Mouse (Mus musculus): ENCODE measurements around the gene Rundc1.
"Not testable (repeated sequence)": the region's sequence is repeated elsewhere in the genome, so short reads cannot be mapped to it uniquely, and the experiment has no call there.

Gene Rundc1

DNA sequence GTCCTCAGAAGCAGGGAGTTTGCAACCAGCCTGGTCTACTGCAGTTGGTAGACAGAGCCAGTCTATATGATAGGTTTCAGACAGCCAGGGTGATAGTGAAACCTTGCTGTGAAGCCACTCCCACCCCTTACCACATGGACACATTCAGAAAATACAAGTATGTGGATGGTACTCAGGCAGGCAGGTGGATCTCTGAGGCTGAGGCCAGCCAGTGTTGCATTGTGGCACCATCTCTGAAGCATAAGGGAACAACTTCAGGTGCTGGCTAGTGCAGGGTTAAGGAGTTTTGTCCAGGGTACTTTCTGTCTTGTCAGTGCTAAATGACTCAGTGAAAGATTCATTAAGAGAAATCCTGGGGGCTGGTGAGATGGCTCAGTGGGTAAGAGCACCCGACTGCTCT, 21.4 kb downstream of the Rundc1 start:
- no peak for DNase-seq

DNA sequence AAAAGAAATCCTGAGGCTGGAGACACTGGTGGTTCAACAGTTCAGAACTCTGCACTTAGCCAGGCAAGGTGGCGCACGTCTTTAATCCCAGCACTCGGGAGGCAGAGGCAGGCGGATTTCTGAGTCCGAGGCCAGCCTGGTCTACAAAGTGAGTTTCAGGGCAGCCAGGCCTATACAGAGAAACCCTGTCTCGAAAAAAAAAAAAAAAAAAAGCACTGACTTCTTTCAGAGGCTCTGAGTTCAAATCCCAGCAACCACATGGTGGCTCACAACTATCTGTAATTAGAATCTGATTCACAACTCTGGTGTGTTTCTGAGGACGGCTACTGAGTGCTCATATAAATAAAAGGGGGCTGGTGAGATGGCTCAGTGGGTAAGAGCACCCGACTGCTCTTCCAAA, 22.0 kb downstream of the Rundc1 start:
- not testable (repeated sequence) for DNase-seq

DNA sequence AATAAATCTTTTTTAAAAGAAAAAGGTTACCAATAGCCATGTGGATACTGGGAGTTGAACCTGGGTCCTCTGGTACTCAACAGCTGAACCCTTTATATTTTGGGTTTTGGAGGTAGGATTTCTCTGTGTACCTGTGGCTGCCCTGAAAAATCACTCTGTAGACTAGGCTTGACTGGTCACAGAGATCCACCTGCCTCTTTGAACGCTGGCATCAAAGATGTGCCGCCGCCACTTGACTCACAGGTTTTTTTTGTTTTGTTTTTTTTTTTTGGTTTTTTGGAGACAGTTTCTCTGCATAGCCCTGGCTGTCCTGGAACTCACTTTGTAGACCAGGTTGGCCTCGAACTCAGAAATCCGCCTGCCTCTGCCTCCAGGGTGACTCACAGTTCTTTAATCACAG, 22.9 kb downstream of the Rundc1 start:
- DNase-seq: no peak

DNA sequence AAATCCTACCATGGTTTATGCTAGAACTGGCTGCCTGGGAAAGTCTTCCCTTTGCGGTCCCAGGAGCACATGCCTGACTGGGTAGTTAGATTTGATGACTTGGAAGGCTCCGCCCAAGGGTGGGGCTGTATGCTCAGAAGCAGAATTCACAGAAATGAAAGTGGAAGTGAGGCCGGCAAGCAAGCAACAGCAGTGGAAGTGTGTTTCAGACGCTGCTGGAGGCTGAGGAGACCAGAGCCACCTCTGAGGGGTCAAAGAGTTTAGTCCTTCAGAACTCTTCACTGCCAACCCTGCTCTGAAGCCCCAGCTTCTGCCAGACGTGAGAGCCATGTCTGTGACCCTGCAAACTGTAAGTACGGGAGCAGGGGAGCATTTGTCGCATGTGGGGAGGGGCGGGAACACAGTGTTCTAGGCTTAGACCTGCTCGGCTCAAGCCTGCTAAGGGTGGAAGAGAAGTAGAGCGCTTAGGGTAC, 23.4 kb downstream of the Rundc1 start, which contains the start of gene Ifi35:
TSS of gene Ifi35 (plus strand) at position 134 of the 473 bp plus-strand sequence.
- no peak for DNase-seq

DNA sequence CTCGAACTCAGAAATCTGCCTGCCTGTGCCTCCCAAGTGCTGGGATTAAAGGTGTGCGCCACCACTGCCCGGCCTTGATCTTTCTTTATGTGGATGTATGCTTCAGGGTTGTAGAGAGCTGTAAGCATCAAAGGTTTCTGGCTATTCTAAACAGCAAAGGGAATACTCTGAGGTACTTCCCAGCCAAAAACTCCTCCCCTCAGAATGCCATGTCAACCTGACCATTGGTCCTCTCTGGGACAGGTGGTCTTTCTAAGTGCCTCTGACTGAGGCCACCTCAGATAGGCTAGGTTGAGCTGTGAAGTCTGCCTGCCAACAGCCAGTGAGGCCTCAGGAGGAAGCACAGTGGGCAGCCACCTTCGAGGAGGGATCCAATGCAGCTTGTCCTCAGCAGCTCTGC, 24.0 kb downstream of the Rundc1 start:
- DNase-seq: no peak

DNA sequence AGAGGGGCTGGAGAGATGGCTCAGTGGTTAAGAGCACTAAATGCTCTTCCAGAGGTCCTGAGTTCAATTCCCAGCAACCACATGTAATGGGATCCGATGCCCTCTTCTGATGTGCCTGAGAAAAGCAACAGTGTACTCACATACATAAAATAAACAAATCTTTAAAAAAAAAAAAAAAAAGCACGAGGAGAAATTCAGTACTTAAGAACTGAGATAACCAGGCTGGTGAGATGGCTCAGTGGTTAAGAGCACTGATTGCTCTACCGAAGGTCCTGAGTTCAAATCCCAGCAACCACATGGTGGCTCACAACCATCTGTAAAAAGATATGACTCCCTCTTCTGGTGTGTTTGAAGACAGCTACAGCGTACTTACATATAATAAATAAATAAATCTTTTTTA, 24.7 kb downstream of the Rundc1 start:
- not testable (repeated sequence) for DNase-seq

DNA sequence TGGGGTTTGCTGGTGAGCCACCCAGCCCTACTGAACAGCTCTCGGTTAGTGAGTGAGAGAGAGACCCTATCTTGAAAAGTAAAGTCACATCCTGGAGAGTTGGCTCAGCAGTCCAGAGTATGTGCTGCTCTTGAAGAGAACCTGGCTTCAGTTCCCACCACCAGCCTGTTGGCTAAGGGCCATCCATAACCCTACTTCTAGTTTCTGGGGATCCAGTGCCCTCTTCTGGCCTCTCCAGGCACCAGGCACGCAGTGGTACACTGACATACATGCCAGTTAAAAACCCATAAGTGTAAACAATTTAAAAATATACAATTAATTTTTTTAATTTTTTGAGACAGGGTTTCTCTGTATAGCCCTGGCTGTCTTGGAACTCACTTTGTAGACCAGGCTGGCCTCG, 25.5 kb downstream of the Rundc1 start:
- DNase-seq: no peak

DNA sequence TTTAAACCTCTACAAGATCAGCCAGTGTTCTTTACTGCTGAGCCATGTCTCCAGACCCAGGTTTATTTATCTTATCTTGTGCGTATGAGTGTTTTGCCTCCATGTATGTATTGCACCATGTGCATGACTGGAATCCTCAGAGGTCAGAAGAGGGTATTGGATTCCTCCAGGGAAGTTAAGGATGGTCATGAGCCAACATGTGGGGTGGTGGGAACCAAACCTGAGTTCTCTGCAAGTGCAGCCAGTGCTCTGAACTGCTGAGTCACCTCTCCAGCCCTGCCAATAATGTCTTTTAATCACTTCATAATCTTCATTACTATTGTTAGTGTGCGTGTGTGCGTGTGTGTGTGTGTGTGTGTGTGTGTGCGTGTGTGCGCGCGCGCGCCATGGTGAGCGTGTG, 26.7 kb downstream of the Rundc1 start:
- no peak for DNase-seq

DNA sequence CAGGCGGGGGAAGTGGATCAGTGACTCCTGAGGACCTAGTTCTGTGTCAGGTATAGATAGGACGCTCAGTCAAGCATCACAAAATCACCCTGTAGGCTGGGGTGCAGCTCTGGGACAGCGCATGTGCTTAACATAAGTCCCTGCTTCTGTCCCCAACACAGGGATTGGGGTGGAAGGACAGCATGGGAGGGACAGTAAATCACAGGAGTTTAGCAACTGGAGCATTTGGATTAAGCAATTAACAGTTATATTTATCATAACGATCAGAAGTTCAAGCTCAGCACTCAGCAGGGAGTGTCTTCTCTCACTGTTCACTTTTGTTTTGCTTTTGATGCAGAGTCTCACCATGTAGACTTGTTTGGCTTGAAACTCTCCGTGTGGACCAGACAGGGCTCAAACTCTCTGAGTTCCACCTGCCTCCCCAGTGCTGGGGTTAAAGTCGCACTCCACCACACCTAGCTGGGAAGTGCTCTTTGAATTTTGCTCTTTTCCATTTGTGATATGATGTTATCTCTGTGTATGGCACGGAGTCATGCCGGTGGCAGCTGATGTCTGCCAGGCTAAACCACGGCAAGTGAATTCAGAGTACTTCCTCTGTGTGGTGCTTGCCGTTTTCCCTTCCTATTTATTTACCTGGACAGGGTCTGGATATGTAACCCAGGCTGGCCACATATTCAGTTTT, 27.3 kb downstream of the Rundc1 start:
- no peak for DNase-seq

DNA sequence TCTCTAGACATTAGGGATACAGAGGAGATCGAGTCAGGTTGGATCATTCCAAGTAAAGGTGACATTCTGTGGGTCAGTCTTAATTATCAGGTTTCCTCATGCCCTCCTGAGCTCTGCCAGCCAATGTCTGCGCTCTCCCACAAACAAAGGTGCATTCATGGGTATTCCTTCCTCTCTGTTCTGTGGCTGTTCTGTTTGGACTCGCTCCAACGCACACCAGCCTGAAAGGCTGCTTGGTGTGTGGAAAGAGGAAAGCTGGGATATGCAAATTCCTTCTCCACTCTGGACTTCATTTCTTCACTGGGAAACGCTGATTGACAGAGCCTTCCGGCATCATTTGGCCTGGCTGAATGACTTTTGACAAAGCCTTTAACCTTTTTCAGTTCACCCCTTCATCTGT, 29.8 kb downstream of the Rundc1 start:
- DNase-seq: no peak

DNA sequence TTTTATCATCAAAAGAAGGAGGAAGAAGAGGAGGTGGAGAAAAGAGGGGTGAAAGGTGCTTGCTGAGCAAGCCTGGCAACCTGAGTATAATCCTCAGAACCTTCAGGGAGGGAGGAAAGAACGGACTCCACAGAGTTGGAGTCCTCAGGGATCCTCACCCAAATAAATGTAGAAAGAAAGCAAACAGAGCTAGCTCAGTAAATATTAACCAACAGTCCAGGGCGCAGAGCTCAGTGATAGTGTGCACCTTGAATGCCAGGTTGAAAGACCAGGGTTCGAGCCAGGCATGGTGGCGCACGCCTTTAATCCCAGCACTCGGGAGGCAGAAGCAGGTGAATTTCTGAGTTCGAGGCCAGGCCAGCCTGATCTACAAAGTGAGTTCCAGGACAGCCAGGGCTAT, 30.7 kb downstream of the Rundc1 start:
- DNase-seq: no peak

DNA sequence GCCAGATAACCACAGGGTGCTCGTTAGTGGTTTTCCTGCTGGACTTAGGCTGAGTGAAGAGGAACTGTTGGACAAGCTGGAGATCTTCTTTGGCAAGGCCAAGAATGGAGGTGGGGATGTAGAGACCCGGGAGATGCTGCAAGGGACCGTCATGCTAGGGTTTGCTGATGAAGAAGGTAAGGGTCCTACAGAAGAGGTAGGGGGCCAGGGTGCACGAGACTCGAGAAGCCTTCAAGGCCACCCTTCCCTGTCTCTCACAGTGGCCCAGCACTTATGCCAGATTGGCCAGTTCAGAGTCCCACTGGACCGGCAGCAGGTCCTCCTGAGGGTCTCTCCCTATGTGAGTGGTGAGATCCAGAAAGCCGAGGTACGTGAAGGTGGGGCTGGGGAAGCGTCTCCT, 32.7 kb downstream of the Rundc1 start:
- DNase-seq: no peak

DNA sequence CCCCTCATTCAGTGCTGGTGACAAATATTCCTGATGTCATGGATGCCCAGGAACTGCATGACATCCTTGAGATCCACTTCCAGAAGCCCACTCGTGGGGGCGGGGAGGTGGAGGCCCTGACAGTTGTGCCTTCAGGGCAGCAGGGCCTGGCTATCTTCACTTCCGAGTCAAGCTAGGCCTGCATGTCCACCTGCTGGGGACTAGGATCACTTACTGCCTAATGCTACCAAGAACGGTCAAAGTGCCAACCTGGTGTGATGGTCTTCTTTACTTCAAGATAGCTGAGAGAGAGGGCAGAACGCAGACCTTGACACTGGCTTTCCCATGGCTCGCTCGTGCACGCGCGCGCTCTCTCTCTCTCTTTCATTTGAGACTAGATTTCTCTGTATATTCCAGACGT, 33.3 kb downstream of the Rundc1 start:
- DNase-seq: no peak

DNA sequence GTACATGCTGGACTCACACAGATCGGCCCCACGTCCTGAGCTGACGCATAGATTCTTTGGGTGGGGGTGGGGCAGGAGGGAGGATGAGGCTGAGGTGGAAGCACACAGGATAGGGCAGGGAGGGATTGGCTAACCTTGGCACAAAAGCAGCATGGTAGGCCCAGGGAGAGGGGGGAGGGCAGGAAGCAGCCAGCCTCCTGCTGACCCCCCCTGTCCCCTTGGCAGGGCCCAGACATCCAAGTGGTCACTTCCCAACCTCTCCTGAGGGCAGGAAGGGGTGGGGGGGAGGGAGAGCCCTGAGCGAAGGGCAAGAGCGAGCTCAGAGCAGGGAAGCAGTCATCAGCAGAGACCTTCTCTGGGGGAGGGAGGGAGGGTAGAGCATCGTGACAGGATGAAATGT, 34.8 kb downstream of the Rundc1 start:
- DNase-seq: no peak

DNA sequence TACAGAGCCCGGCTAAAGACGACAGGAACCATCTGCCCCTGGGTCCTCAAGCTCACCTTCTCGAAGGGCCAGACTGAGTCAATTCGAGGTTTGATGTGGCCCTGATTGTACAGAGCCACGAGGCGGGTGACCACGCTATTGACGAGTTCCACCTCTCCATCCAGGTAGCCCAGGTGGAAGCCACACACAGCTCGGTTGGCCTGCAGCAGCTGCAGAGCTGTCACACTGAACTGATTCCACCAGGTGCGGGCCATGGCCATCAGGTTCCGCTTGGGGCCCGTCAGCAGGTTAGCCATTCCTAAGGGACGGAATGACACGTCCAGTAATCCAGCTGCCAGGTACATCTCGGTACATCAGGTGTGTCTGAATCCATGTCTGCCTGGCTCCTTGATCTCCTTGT, 35.4 kb downstream of the Rundc1 start:
- DNase-seq: no peak

DNA sequence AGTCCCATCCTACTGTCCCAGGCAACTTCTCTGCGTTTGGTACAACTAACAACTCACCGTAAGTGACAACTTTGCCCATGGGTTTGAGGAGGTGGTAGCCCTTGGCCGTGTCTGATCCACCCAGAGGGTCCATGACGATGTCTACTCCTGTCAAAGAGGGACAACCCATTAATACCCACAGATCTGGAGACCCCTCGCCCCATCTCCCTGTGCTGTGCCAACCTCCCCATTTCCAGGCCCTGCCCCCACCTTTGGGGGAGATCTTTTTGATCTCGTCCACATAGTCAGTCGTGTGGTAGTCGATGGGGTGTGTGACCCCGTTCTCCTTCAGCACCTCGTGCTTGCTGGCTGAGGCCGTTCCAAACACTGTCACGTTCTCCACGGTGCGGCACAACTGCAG, 37.3 kb downstream of the Rundc1 start:
- DNase-seq: no peak

DNA sequence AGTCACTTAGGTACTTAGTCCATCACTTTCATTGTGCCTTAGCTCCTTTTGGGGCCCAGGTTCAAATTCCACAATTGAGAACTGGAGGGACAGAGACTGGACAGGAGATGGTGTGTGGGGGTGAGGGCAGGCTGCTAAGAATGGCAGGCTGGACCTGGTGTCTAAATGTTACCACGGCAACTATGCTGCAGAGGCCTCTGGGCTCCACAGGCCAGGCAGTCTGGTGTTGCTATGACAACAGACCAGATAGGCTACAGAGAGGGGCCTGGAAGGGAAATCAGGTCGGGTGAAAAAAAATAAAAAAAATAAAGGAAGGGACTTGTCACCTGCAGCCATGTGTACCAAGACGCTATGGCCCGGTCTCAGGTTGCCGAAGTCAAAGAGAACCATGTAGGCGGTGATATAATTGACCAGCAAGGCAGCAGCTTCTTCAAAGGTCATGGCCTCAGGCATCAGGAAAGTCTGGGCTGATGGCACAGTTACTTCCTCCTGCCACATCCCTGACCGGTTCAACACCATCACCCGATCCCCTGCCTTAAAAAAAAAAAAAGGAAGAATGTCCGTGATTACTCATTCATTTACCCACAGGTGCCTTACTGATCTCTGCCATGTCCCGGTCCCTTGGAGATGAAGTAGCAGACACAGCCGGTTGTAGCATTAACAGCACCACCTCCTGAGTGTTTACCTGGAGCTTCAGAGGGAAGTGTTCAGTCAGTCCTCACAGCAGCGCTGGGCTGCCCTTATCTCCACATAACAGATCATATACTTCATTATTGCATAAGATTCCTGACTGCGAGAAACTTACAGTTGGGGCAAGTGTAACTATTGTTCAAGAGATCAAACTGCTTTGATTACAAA, 37.9 kb downstream of the Rundc1 start:
- no peak for DNase-seq

DNA sequence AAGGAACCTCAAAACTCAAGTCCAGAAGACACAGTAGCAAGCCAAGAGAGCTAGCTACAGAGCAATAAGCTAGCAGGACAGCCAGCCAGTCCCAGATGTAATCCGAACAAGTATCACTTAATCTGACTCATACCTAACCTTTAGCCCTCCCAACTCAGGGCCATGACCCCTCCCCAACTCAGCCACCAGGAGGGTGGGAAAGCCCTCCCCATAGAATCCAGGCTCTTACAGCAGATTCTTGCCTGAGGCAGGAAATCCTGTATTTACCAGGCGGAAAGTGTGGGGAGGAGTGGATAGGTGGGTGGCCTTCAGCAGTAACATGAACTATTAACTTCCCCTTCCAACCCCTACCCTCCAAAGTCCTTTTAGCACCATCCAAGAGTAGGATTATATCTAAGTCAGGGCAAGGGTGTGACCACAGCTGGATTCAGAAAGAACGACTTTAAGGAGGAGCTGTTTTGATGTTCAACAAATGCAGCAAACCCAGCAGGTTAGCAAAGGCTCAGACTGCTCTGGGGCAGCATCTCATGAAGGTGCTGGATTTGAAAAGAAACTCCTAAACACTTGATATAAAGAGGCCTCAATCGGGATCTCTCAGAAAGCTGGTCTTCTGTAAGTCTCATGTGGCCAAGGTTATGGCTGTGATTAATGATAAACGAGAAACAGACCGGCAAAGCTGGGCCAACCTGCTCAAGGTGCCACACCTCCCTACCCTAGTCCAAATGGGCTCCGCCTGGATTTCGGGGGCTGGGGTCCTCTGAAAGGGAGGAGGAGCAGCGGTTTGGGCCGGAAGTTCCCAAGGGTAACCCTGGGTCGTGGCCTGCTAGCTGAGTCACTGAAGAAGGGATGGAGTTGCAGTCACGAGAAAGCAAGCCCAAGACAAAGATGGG, 39.6 kb downstream of the Rundc1 start, which contains the start of gene Rnd2:
TSS of gene Rnd2 (plus strand) at position 789 of the 890 bp plus-strand sequence.
- no peak for DNase-seq

DNA sequence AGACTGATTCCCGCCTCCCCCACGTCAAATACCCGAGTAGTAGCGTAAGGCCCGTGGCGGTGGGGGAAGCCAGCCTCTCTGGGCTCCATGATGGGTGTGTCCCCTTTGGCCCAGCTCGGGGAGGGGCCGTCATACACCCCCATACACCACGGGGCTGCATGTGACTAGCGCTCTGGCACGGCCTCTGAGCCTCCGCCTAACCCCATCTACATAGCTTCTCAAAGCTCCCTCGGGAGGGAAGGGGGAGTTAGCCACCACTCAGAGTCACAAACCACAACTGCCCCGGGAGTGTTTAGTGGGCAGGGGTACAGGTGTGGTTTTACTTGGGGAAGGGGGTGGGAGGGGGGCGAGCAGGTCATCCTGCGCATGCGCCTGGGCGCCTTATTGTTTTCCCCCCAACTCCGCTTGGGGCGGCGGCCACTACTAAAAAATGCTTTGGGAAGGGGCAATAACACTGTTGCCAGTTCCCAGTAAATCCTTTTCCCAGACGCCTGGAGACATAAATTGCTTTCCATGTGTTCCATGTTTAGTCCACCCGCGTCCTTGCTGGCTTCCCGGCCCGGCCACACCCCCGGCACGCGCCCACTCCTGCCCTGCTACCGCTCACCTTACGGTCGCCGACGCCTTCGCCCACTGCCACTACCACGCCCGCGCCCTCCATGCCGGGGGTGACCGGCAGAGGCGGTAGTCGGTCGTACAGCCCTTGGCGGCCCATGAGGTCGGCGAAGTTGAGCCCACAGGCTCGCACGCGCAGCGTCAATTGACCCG, 40.4 kb downstream of the Rundc1 start:
- peak; percentile 18 to 22 for DNase-seq

DNA sequence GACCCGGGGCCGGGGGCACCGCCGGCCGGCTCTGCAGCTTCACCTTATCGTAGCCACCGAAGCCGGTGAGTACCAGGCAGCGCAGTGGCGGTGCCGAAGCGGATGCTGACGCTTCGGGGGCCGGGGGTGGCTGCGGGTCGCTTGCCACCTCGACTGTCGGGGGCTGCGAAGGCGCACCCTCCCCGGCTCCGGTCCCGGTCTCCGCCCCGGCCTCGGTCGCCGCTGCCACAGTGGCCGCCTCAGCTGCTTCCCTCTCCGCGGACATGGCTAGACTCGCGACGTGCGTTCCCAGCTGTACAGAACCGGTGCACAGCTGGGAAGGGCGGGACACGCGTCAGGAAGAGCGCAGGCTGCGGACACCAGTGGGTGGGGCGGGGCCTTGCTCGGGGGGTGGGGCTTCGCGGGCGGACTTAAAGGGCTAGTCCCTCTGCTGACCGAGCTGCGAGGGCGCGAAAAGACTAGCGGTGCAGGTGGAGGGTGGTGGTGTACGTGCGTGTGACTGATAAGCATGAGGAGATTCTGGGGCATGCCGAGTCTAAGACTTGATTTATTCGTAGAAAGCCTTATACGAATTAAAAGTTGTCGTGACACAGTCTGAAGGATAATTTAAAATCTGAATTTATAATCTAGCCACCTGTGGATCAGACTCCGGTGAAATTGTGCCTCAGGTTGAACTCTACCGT, 41.1 kb downstream of the Rundc1 start, which contains the start of gene Vat1:
TSS of gene Vat1 (minus strand) at position 362 of the 683 bp plus-strand sequence.
- DNase-seq: peak; percentile 64 to 66

DNA sequence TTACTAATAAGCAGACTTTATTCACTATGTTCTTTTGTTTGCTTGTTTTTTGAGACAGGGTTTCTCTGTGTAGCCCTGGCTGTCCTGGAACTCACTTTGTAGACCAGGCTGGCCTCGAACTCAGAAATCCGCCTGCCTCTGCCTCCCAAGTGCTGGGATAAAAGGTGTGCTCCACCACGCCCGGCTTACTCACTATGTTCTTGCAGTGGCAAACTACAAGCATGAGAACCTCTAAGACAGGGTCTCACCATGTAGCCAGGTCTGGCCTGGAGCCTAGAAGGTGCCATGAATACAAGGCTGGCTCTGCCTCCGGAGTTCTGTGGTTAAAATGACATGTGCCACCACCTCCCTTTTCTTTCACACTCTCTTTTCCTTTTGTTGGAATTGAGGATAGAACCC, 41.7 kb downstream of the Rundc1 start:
- not testable (repeated sequence) for DNase-seq
